Mouse (Mus musculus): Measurements from ENCODE around the gene Ackr1.

- TF ChIP-seq CTCF (IDR thresholded peaks at IDR 0.05; ENCODE audit: borderline replicate concordance, insufficient read depth, low read depth, low read length) (no peak), POLR2A (IDR thresholded peaks at IDR 0.05; ENCODE audit: borderline replicate concordance, insufficient read depth, low read length) (no peak)
These were observed 15.5 kb downstream of the Ackr1 start for GRCm38 (mm10) chr1:173317925-173318477.
